ENCODE assay signal across 10 mouse cellular contexts in genomic region chr14:48991144-48991522, GRCm38 (mm10).
DNase-seq lines count a peak whose midpoint lies in the region; ATAC-seq and TF ChIP-seq lines count a peak whose summit lies in the region.
"Had no signal": no experiment of that assay in that cellular context is flagged by ENCODE, and none has a peak within 500 bp of the region (broad histone marks: within the 10 kb centered on the region; RNA-seq: fewer than 3 reads in every experiment).

No protein-coding gene starts in this region.

- ATAC-seq in forebrain, embryonic 13.5 days: peak; percentile 17; the same call in 1 of the 2 replicates
- no peak for ATAC-seq in intestine, embryonic 14.5 days (replicated peaks; ENCODE audit: low FRiP score, low TSS enrichment, low read depth)
- ATAC-seq in neural tube, embryonic 13.5 days (ENCODE audit: low read depth): peak; percentile 44; the same call in 1 of the 2 replicates
- ATAC-seq: Patski had no signal

- 0 out of 2 replicates have a peak overlapping the region, but pooled peaks have one; percentile 31 for H3K9ac ChIP-seq in forebrain, embryonic 13.5 days
- H3K9ac ChIP-seq in intestine, embryonic 14.5 days (ENCODE audit: low read length): no peak overlapping the region
- peak overlapping the region; percentile 49; the same call in 1 of the 2 replicates for H3K9ac ChIP-seq in neural tube, embryonic 13.5 days

- 1% methylated on average over 7 of the region's 7 CpGs for WGBS in forebrain, embryonic 13.5 days
- WGBS in intestine, embryonic 14.5 days: 4% methylated on average over 7 of the region's 7 CpGs
- WGBS in neural tube, embryonic 13.5 days: 6% methylated on average over 7 of the region's 7 CpGs
- WGBS in cerebellum, adult 2 months: 7% methylated on average over 7 of the region's 7 CpGs

- peak overlapping the region; percentile 55 for H3K4me2 ChIP-seq in forebrain, embryonic 13.5 days
- peak overlapping the region; percentile 42 for H3K4me2 ChIP-seq in intestine, embryonic 14.5 days (ENCODE audit: low read length)
- H3K4me2 ChIP-seq in neural tube, embryonic 13.5 days: peak overlapping the region; percentile 52

- TF ChIP-seq CTCF in left cerebral cortex, adult 2 months (IDR thresholded peaks at IDR 0.05): no peak
- TF ChIP-seq CTCF in cerebellum, adult 2 months (IDR thresholded peaks at IDR 0.05; ENCODE audit: borderline replicate concordance, insufficient read depth, low read depth, low read length): no peak

- H3K4me1 ChIP-seq in forebrain, embryonic 13.5 days: peaks cover 26% of the 10 kb centered on the region
- 0 out of 2 replicates have a peak, but pooled peaks cover 7% of the 10 kb centered on the region for H3K4me1 ChIP-seq in intestine, embryonic 14.5 days (replicated peaks; ENCODE audit: control insufficient read depth, insufficient read depth, low read length)
- H3K4me1 ChIP-seq in neural tube, embryonic 13.5 days (replicated peaks): peaks cover 16% of the 10 kb centered on the region
- H3K4me1 ChIP-seq in cerebellum, adult 2 months (ENCODE audit: control insufficient read depth, insufficient read depth, low read length): no peaks in the 10 kb centered on the region

- peaks cover 13% of the 10 kb centered on the region for H3K27me3 ChIP-seq in forebrain, embryonic 13.5 days
- H3K27me3 ChIP-seq in intestine, embryonic 14.5 days (replicated peaks; ENCODE audit: control insufficient read depth, insufficient read depth, low read length): 0 out of 2 replicates have a peak, but pooled peaks cover 4% of the 10 kb centered on the region
- no peaks in the 10 kb centered on the region for H3K27me3 ChIP-seq in neural tube, embryonic 13.5 days
- no peaks in the 10 kb centered on the region for H3K27me3 ChIP-seq in cerebellum, adult 2 months (ENCODE audit: control insufficient read depth, insufficient read depth, low read length)
- H3K27me3 ChIP-seq: Patski had no signal

- H3K36me3 ChIP-seq in forebrain, embryonic 13.5 days (ENCODE audit: poor library complexity, severe bottlenecking): no peaks in the 10 kb centered on the region
- H3K36me3 ChIP-seq in intestine, embryonic 14.5 days (ENCODE audit: control insufficient read depth, insufficient read depth, low read length): no peaks in the 10 kb centered on the region
- H3K36me3 ChIP-seq in neural tube, embryonic 13.5 days: no peaks in the 10 kb centered on the region

- intact Hi-C loops in left cerebral cortex, adult 2 months (cut with DNase I): loop anchor here (2.0 to 5.0 kb wide), 2 partner anchors 469 to 1244 kb away; no protein-coding TSS in a partner anchor
- intact Hi-C loops in left cerebral cortex, postnatal 25 days (cut with DNase I): loop anchor here (5.0 to 10.0 kb wide), 2 partner anchors 324 to 1246 kb away; no protein-coding TSS in a partner anchor
- intact Hi-C loops in left cerebral cortex, postnatal 4 days (cut with DNase I): no loop called here

- H3K9me3 ChIP-seq in forebrain, embryonic 13.5 days (replicated peaks): no peaks in the 10 kb centered on the region
- H3K9me3 ChIP-seq in intestine, embryonic 14.5 days (ENCODE audit: control insufficient read depth, low read length): no peaks in the 10 kb centered on the region
- no peaks in the 10 kb centered on the region for H3K9me3 ChIP-seq in neural tube, embryonic 13.5 days

- no peak for DNase-seq in left cerebral cortex, adult 2 months (ENCODE audit: extremely low spot score in 1 of 2, low spot score in 2 of 2)
- DNase-seq in left cerebral cortex, postnatal 25 days (ENCODE audit: low spot score in 2 of 2): no peak
- DNase-seq in intestine, embryonic 14.5 days (ENCODE audit: low spot score): no peak
- DNase-seq in cerebellum, adult 2 months: no peak
- no peak for DNase-seq in left cerebral cortex, postnatal 4 days

- no peak for TF ChIP-seq POLR2A in cerebellum, adult 2 months (IDR thresholded peaks at IDR 0.05; ENCODE audit: borderline replicate concordance, insufficient read depth, low read length)

- peak overlapping the region; percentile 32 for H3K4me3 ChIP-seq in left cerebral cortex, adult 2 months
- peak overlapping the region; percentile 18; the same call in 1 of the 2 replicates for H3K4me3 ChIP-seq in forebrain, embryonic 13.5 days
- peak overlapping the region; percentile 3; the same call in 1 of the 2 replicates for H3K4me3 ChIP-seq in intestine, embryonic 14.5 days (ENCODE audit: low read depth, low read length)
- no peak overlapping the region for H3K4me3 ChIP-seq in neural tube, embryonic 13.5 days
- no peak overlapping the region for H3K4me3 ChIP-seq in cerebellum, adult 2 months (replicated peaks; ENCODE audit: insufficient read depth, low read depth, low read length)
- H3K4me3 ChIP-seq: erythroblast, embryonic 14.5 days had no signal

- no peak overlapping the region; the same call in 1 of the 2 replicates for H3K27ac ChIP-seq in left cerebral cortex, adult 2 months
- H3K27ac ChIP-seq in forebrain, embryonic 13.5 days: peak overlapping the region; percentile 60
- no peak overlapping the region for H3K27ac ChIP-seq in intestine, embryonic 14.5 days (ENCODE audit: low read depth)
- H3K27ac ChIP-seq in neural tube, embryonic 13.5 days (replicated peaks): no peak overlapping the region
- H3K27ac ChIP-seq in cerebellum, adult 2 months (ENCODE audit: insufficient read depth, low read length): no peak overlapping the region
- H3K27ac ChIP-seq: macrophage had no signal

Comparison
In these comparisons a context has a peak if more than half of its experiments do, and no peak if none do; other contexts are left out.
1. H3K4me3 ChIP-seq: peak in left cerebral cortex, adult 2 months (single experiment), forebrain, embryonic 13.5 days (single experiment) and intestine, embryonic 14.5 days (single experiment); none in neural tube, embryonic 13.5 days (single experiment) and cerebellum, adult 2 months (single experiment).
2. Peak in every context shown above with its lines, with median percentiles within 50 percentile points of each other: H3K4me2 ChIP-seq.